Mouse (Mus musculus) gonadal fat pad, adult 2 months (tissue): ENCODE results near the gene Tmcc2. TPM values are rescaled to one million over a fixed set of nuclear protein-coding genes. Genes with fewer than 3 reads are reported as not detected.

Experiments
- DNase-seq: peaks from one replicate; pipeline ENCODE4 v3.0.0-alpha.2; 2012; ENCODE audit warnings: low read depth
- polyA plus RNA-seq: library from polyadenylated mRNA; depleted of rRNA; stranded (reverse); fragments of >200 nt; gene quantifications from 2 replicates; pipeline ENCODE4 v1.2.3, GENCODE M21; 2012

Gene Tmcc2
- polyA plus RNA-seq, 1 experiment, result 8.3 TPM

DNA sequence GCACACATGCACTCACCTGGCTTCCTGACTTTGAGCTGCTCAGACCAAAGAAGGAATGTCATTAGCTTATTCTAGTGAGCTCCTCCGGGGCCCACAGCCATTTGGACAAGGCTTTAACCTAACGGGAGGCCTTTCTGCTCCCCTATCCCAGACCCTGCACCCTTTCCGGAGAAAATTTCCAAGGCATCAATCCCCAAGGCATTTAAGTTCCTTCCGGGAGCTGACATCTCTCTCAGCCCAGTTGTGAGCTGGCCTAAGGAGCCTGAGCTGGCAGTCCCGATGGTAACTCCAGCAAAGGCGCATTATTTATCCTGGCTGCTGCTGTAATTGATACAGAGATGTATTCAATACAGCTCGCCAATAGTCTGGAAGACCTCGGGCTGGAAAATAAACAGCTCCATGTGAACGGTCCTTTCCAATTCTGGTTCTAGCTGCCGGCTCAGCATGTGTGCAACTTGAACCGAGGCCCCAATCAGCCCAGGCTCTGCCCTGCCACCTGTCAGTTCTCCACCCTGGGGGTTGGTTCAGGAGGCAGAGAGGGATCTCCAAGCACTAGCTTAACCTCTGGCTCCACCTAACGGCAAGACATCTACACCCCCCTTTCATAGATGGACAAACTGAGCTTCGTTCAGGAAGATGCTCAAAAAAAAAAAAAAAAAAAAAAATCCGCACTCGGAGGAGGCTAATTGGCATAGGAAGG is 1.0 kb downstream of the Tmcc2 start:
- DNase-seq, result no peak

DNA sequence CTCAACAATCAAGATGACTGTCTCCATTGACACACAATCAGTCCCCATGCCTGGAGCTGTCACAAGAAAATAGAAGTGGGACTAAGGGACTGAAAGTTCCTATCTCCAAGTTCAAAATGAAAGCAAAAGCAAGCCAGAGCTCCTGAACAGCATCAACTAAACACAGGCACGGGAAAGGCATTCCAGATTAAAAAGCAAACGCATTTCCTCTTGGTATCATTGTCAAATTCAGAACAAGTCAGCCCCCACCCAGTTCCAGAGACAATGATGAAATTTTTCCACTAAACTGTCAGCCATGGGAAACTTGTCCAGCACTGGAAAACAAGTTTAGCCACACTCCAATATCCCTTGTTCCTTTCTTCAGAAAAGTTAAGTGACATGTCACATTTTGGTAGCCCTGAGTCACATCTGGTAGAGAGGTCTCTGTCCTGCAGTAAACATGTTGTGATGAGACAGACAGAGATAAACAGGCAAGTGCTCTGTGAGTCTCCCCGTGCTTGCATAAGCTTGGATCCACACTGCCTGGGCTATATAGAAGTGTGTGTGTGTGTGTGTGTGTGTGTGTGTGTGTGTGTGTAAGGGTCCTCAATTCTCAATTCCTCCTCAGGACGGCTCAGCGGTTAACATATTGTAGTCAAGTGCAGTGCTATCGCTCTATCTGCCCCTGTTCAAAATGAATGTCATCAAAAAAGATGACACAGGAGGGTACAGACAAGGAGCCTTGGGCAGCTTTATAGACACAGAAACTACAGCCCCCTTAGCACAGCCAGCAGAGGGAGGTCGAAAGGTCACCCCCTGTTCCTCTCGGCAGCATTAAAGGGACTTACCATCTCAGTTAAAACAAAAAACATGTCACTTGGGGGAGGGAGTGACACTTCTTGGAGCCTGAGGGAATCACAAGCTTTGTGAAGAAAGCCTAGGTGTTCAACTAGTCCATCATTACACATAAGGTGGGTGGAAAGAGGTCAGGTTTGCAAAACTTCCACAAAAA is 2.0 kb downstream of the Tmcc2 start:
- DNase-seq, result no peak

DNA sequence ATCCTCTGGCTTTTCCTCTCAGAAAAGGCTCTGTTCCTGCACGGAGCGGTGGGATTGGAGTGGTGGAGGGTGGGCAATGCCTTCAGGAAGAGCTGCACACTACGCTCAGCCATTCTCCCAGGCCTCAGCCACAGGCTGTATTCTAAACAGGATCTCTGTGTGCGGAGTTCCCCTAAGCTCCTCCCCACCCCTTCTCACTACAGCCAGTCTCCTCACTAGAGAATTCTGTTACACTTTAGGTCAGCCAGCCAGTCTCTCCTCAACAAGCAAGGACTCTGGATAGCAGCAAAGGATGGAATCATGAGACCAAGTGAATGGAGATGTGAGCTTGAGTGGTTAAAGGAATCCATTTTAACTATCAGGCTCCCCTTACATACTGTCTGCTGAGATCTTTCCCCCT is 3.1 kb downstream of the Tmcc2 start:
- no peak for DNase-seq

DNA sequence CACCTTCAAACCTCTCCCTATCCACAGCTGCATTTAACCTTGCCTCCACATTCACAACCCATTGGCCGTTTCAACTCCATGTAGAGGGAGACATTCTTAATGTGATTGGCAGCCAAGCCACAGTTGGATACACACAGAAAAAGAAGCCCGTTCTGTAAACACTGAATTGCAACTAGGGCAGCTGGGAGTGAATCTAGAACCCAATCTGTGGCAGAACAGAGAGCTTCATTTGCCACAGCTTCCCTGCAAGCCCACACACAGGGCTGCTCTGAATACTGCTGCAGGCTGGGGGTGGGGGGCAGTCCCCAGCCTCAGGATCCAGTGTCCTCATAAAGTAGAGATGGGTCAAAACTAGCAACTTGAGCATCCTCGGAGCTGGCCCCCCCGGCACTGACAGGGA is 4.8 kb downstream of the Tmcc2 start:
- no peak for DNase-seq

DNA sequence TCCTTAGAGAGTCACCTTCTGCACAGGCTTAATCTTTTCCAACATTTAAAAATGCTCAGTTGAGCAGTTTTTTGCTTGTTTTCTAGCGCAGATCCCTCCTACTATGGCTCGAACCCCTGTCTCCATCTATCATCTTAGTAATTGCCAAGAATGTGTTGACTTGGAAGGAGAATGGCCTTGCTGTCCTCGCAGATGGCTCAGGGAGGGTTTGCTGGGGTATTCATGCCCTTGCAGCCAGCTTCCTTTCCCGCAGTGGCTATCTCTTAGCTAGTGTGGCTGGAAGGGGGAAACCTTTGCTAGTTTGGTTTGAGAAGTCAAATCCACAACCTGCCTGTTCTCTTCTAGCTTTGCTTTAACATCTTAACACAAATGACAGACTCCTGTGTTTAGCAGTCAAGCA is 5.4 kb downstream of the Tmcc2 start:
- no peak for DNase-seq

DNA sequence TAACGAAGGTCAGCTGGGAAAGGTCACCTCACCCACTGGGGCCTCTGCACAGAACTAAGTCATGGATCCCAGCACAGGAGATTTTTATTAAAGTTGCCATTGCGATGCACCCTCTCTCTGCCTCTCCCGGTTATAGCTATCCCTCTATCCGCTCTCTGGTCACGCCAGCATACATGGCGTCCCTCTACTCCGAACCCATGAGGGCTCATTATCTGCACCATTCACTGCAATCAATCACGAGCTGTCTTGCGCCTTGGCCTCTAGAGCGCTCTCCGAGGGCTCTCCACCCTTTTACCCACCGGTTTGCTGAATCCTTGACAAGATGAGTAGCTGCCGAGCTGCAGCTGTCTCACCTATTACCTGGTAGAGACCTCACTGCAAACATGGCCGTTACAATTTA is 5.8 kb downstream of the Tmcc2 start:
- no peak for DNase-seq

DNA sequence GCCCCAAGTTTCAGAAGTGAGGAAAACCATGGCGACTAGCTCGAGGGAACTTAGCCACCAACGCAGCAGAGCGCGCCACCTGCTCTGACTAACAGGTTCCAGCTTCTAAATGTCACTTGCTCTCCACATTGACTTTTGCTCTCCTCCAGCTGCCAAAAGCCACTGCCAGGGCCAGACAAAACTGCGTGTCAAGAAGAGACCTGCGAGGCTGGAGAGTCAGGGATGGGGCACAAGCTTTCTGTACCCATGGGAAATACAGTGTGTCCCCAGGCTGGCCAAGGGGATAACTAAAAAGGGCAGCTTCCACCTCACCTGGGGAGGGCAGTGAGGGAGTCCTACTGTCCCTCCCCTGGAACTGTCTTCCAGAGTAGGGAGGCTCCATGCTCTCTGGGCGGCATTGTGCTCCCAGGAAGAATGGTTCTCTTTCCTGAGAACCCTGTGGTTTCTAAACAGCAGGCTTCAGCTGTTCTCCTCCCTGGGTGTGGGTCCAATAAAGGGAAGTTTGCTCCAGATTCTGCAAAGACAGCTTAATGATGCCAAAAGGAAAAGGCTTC is 7.0 kb downstream of the Tmcc2 start:
- no peak for DNase-seq

DNA sequence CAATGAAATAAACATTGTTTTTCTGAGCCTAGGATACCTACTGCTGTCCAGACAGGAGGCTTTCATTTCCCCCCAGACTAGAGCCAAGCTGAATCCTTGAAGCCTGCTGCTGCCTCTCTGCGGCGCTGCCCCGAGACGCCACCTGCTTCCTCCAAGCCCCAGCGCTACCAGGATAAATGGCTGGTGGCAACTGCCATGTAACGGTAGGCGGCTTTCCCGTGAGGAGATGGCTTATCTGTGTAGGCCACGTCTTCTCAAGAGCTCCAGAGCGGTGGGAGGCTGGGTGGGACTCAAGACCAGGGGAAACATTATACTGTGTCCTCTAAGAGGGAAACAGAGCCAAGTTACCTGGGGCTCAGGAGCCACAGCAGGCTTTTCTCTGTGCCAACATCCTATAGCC is 9.2 kb downstream of the Tmcc2 start:
- DNase-seq, result no peak

DNA sequence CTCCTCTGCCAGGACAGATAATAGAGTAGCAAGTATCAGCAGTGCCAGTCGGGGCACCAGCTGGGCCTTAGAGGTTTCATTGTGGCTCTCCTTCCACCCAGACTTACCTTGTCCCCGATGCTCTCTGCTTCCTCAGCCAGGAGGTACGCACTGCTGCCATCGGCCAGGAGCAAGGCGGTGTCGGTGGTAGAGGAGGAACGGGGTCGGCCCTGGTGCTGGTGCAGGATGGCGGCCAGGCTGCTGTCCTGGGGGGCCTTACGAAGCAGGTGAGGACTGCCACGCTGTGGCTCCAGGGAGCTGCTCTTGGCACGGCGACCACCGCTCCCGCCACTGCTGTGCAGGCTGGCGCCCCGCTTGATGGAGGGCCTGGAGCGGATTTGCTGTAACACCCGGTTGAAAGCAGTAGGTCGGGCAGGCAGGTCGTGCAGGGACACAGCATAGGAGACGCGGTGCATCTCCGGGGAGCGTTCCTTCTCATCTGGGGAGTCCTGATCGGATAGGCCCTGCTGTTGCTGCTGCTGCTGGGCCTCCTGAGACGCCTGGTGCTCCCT is 10.5 kb downstream of the Tmcc2 start:
- no peak for DNase-seq

DNA sequence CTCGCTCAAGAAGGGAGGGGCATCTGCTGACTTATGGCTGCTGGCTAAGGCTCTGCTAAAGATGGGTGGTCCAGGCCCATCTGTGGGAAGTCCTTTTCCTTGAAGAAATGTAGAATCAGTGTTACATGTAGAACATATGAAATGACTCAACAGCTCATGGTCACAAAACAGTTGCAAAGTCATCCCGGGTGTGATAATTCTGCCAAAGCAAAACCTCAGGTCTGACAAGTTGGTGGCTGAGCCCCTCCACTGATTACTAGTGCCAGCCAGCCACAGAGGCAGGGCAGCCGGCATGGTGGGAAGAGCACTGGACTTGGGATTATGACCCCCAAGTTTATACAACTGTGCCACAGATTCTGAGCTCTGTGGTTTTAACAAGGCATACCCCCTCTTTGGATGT is 13.3 kb downstream of the Tmcc2 start:
- no peak for DNase-seq

DNA sequence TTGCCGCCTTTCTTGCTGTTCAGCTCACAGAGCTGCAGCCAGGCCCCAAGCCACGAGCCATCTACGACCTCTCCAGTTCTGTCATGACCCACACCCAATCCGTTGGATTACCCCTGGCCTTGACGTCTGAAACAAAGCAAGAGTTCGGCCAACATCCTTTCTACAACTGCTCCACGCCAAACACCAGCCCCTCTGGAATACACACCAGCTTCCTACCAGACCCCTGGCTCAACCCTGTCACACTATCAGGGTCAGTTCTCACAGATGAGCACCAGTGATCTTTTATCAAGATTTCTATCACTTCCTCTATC is 14.1 kb downstream of the Tmcc2 start:
- DNase-seq, result no peak

DNA sequence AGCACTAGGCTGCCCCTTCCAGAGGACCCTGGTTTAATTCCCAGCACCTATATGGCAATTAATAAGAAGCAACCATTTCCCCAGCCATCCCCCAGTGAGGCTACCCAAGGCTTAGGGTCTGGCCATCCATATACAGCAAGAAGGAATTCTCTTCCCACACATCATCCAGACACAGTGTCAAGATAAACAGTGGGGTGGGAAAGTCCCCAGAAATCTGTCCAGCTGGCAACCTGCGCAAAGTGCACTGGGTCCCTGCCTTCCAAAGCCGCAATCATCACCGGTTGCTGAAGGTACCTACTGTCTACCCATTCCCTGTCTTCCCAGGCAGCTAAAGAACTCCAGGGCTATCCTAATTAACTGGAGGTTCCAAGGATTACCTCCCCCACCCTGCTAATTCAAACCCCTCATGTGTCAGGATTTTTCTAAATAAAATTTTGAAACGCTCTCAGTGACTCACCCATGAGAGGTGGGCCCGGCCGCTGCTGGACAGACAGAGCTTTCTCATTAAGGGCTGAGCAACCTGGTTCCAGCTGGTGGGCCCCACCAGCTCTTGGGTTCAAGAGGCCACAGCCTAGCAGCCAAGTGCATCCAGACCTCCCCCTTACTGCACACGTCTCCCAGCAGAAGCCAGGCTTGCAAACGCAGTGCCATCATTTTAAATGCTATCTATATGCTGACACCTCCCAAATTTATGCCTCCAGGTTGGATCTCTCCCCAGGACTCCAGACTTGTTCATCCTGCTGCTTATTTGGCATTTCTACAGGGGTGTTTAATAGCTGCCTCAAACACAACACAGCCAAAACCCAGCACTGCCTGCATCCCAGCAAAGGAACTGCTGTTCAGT is 14.6 kb downstream of the Tmcc2 start:
- DNase-seq, result no peak

DNA sequence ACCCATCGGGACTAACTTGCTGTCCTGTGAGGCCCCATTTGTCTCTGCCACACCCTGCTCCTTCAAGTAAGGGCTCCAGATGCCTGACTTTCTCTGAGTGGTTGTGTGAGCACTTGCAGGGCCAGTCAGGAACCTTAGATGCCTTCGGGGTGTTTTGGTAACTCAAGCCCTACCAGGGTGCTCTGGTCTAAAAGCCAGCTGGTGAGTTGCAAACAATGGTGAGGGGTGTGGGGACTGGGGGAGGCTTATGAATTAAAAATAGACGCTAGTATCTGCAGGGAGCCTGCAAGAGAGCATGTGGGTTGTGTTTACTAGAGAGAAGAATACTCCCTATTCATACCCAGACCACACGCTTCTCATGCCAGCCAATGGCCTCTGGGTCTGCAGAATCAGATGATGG is 15.8 kb downstream of the Tmcc2 start:
- no peak for DNase-seq

DNA sequence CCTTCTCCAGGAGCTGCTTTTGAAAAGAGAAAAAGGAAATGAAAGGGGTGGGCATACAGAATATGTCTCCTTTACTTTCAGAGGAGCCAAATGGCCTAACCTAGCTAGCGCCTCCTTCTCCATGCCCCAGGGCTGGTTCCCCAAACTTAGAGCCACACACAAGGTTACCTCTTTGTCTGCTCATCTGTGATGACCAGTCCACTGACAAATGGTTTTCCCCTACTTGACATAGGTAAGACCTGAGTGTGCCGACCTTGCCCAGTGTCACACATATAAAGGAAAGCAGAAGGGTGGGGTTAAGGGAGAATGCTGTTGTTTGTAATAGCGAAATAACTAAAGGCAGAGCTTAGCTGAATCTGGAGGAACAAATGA is 16.2 kb downstream of the Tmcc2 start:
- no peak for DNase-seq

DNA sequence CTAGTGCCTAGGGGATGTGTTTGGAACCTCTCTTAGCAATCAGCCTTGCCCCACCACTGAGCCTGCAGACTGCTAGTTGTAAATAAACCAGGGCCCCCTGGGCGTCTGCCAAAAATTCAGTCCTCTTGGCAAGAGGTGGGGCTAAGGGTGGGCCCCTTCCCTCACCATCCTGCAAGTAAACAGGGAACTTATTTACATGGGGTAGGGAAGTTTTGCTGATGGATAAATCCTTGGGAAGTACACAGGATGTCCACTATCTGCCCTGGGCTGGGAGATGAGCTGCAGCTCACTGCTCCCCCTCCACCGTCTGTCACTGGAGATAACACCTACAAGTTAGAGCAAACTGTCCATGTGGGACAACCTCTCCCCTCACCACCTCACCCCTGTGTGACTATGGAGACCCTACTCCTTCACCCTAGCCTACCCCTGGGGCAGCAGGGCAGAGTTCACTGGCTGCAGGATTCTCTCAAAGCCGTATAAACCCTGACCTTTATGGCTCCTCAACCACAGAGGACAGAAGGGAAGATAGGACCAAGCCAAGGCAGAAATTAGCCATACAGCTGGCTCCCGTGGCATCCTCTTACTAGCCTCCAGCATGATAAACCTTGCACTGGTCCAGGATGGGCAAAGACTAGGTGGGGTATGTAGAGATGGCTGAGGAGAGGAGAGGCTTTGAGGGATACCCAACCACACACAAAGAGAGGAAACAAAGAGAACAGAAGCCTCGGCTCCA is 16.8 kb downstream of the Tmcc2 start:
- DNase-seq, result no peak

DNA sequence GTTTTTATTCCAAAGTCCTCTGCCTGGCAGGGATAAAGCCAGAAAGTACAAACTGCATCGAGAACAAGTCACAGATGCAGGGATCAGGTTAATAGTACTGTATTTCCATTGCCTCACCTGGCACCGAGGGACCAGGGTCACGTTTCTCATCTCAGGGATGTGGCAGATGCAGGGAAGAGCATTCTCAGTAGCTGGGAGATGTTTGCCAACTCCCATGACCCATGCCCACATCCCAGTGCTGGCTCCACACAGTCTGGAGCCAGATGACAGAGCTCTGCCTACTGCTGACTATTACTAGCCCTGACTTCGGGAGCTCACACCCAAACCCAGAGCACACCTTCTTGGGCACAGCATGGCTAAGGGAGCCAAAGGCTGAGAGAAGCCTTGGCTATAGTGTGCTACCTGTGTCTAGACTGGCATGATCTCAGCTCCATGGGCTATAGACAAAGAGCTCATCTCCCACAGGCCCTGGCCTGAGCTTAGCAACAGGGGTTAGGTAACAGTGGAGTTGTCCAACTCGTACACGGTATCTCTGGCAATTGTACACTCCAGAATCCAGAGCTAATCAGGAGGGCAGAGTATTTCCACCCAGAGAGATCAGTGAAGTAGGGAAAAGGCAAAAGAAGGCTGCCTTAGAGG is 18.1 kb downstream of the Tmcc2 start:
- no peak for DNase-seq

DNA sequence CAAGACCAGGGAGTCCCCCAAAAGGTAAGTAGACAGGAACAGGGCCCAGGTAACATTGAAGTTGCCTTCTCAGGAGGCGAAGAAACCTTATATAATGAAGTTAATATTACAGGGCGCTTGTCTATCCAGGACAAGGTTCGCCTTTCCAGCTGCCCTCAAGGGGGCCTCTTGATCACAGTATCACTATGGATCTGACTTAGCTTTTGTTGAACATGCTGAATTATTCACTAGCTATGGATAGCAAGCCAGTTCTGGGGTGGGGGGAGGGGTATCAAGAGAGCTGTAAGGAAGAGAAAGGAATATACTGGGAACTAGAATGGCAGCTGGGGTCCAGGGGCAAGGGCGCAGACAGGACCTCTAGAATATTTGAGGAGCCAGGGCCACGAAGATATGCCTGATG is 18.7 kb downstream of the Tmcc2 start:
- DNase-seq, result no peak

DNA sequence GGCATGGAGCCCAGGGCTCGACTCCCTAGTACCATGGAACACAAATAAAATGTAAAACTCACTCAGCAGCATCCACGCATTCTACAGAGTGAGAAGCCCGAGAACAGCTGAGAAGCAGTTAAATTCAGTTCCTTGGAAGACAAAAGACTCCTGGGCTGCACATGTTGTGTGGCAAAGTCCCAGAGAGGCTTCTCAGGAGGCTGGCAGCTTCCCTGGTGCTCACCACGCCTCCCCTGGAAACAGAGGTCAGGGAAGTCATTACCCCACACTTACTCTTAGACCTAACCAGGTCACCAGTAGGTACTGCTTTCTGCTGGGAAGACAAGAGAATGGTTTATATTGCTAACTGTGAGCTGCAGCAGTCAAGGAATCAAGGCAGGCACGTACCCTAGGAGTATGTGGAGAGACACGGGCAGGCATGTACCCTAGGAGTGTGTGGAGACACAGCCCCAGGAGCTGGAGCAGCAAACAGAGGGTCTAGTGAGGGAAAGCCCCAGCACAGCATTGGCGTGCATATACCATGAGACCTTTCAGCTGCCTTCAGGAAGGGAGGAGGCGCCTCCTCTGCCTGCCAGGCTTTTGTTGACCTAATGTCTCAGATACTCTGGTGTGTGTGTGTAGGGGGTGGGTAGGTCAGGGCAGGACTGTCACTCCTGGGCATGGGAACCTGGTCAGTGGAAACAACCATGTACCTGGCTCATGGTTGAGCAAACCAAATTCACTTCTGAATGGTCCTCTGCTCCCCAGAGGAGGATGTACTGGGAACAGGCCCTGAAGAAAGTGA is 19.6 kb downstream of the Tmcc2 start:
- no peak for DNase-seq

DNA sequence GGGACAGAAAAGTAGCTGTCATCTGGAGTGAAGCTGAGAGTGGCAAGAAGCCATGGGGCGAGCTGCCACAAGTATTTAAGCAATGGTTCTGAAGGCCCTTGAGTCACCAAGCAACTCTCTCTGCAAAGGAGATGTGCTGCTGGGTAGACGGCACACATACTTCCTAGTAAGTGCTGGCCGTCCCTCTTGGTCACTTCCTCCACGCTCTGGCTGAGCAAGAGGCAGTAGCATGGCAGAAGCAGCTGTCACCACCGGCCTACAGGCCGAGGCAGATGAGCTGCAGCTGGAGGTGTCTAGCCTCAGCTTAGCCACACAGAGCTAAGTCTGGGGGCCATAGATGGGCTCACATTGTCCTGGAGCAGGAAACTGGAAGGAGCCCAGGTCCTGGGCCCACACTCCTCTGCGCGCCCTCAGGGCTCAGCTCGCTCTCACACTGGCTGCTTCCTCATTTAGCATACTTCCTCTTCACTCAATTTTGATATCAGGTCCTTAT is 20.4 kb downstream of the Tmcc2 start:
- no peak for DNase-seq
